Mouse (Mus musculus): ENCODE results near the gene Slc9a9.

Gene Slc9a9

DNA sequence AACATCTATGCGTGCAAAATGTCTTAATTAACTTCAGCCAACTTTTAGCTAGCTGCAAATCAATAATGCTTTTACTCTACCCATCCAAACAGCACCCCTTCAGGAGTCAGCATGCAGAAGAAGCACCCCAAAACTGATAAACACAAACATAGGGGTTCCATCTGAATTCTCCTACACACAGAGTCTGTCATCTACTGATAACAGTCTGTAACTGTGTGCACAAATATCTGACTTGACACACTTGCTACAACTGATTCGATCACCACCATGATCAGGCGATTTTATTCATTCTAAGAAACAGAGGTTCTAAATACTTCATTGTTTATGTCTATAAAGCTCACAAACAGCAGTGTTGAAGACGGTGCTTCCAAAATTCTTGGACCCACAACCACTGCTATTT, 171.3 kb downstream of the Slc9a9 start:
- no peak for DNase-seq

GRCm38 (mm10) chr9:94844176-94844575, 174.5 kb downstream of the Slc9a9 start:
- no peak for DNase-seq

GRCm38 (mm10) chr9:94847624-94848023, 177.9 kb downstream of the Slc9a9 start:
- no peak for DNase-seq

GRCm38 (mm10) chr9:94851550-94851949, 181.8 kb downstream of the Slc9a9 start:
- DNase-seq, result no peak

GRCm38 (mm10) chr9:94856093-94856492, 186.4 kb downstream of the Slc9a9 start:
- DNase-seq, result no peak

- no peak for DNase-seq
These were observed 198.8 kb downstream of the Slc9a9 start for GRCm38 (mm10) chr9:94868557-94868956.

GRCm38 (mm10) chr9:94869023-94869799, 199.5 kb downstream of the Slc9a9 start:
- DNase-seq, result no peak

DNA sequence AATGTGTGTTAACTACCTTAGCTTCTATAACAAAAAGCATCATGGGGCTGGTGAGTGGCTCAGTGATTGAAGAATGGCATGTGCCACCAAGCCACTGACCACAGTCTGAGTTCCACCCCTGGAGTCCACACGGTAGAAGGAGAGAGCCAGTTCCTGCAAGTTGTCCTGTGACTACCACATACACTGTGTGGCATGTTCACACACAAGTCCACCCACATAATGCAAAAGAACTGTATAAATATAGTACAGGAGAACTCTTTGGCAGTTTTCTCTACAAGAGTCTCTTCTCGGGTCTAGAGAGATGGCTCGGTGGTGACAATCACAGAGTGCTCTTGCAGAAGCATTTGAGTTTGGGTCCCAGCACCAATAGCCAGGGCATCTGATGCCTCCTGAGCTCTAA, 212.8 kb downstream of the Slc9a9 start:
- no peak for DNase-seq

- DNase-seq, result no peak
These were observed 213.7 kb downstream of the Slc9a9 start for GRCm38 (mm10) chr9:94883435-94883834.

GRCm38 (mm10) chr9:94885151-94885550, 215.4 kb downstream of the Slc9a9 start:
- DNase-seq, result no peak

DNA sequence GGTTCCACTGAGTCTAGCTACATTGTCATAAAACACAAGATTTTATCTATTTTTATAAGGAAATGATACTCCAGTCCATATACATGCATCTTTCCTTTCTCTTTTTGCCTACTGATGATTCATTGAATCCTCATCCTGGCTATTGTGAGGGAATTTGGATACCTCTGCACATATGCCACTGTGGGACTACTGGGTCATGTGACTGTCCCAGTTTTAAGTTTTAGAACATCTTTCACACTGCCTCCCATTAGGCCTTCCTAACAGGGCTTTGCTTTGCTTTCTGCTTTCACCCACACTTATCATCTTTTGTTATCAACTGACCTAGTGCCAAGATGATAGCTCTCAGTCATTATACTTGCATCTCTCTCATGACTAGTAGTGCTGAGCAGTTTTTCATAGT, 219.9 kb downstream of the Slc9a9 start:
- no peak for DNase-seq

DNA sequence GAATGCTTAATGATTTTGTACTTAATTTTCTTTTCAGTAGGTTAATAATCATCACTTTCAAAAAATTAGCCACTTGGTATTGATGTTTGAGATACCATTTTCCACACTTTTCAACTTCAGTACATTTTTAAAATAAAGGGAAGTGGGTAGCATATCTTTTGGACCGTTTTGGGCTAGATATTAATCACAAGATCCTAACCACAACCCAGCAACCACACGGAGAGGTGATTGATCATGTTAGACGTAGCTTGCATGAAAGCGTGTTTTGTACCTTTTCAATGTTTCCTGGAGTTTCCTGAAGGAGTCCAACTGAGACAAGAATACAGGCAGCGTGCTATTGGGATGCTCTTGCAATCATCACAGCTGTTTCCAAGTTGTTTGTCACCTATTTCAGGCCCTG, 226.2 kb downstream of the Slc9a9 start:
- no peak for DNase-seq

DNA sequence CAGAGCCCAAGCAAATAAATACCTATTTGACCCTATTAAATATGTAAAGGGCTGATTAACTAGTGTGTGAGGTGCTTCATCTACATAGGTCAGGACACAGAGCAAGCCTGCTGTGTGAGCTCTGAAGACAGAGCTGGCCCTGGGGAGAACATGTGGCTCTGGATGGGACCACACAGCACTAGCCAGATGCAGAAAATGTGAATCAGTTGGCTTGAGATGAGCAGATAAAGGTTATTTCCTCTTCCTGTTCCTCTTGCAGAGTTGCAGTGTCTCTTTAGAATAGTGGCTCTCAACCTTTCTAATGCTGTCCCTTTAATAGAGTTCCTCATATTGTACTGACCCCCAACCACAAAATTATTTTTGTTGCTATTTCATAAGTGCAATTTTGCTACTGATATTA, 234.5 kb downstream of the Slc9a9 start:
- no peak for DNase-seq

GRCm38 (mm10) chr9:94907020-94907610, 237.4 kb downstream of the Slc9a9 start:
- peak; percentile 50 for DNase-seq

- DNase-seq, result no peak
These were observed 242.4 kb downstream of the Slc9a9 start for GRCm38 (mm10) chr9:94912071-94912470.

DNA sequence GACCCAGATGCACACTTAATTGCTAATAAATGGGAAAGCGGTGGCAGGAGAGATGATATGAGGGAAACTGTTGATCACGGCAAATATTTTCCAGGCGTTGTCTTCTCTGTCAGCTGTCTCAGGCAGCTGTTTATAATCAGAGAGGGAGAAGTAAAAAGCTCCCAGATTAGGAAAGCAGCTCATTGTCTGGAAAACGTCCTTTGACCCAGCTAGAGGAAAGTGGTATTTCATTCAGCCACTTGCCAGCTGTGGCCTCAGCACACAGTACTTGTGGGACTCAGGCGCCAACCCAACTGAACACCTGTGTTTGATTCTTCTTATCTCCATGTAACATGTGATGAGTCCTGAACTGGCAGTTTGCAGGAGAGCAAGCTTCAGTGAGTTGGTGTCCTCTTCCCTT, 252.4 kb downstream of the Slc9a9 start:
- no peak for DNase-seq

DNA sequence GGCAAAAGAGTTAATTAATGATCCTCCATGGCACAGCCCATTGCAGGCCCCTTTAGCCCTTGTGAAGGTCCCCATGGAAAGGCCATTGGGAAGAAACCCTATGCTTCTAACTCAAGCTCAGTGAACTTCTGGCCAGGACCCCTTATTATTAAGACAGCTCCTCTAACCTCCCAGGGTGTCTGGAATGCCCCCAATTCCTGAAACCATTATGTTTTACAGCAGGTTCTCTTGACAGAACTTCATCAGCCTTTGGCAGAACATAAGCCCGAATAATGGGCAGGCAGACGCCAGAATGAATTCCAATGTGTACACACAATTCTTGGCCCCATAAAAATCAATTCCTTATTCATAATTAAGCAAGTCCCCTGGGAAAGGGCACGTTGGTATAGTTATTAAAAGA, 256.1 kb downstream of the Slc9a9 start:
- DNase-seq, result no peak

DNA sequence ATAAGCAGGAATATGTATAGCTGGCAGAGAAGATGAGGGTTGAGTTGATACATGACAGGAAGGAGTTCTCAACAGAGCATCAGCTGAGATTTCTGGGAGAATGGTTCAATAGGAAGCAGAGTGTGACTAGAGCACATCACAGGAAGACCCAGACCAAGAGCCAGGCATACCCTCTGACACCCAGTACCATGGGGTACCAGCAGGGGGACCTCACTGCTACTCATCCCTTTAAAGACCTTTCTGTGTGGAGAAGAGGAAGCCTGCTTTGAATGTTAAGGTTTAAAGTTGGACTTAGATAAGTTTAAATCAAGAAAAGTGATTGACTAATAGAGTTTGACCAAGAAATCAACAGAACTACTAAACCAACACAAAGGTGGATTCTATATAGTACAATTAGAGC, 257.4 kb downstream of the Slc9a9 start:
- no peak for DNase-seq

DNA sequence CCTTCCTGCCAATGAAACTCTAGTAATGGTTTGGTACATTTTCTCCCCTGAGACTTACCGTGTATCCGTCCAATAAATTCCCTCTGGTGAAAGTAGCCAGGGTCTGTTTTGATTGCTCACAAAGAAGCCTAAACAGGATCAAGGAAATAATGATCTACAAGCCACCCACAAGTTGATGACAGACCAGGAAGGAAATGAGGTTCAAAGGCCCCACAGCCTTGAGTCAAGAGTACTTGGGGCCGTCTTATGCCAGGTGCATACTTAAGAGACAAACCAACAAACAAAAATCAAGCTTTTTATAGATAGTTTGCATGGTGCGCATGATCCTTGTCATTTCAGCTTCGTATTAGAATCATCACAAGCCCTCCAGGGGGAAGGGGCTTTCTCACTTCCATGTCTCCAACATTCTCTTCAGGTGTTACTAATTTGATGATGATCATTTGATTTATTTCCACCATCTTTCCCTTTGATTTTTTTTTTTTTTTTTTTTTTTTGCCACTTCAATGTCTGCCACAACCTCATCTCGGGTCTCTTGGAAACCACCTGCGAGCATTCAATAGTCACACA, 275.9 kb downstream of the Slc9a9 start:
- no peak for DNase-seq

DNA sequence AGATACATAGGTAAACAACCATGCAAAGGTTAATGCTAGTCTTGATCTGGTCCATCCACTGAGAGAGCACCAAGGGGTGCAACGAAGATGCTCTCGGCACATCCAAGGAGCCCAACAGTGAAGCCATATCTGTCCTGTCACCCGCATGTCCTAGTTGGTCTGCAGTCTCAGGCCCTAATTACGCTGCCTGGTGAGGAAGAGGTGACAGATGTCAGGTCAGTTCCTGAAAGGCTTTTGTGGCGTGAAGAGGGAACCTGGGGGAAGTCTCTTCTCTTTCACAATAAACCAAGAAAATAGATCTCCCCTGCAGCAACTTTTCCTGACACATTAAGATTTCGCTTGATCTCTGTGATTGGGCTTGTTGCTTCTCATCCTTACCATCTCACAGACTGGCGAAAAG, 277.5 kb downstream of the Slc9a9 start:
- no peak for DNase-seq

GRCm38 (mm10) chr9:94950676-94951075, 281.0 kb downstream of the Slc9a9 start:
- no peak for DNase-seq

DNA sequence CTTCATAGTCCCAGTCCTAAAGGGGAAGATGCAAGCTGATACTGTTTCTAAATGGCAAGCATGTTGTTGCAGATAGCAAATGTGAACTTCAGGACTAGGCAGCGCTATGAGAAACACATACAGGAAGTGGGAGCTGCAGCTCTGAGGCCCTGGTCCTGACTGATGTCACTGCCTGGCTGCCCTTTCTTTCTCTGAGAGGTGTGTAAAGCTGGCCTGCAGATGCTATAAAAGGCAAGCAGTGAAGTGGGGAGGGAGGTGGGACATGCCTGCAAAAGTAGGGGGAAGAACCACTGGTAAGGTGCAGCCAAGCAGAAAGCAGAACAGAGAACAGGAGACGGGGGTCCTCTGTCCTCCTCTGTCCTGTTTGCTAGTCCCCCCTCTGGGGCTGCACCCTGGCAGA, 285.9 kb downstream of the Slc9a9 start:
- DNase-seq, result no peak

DNA sequence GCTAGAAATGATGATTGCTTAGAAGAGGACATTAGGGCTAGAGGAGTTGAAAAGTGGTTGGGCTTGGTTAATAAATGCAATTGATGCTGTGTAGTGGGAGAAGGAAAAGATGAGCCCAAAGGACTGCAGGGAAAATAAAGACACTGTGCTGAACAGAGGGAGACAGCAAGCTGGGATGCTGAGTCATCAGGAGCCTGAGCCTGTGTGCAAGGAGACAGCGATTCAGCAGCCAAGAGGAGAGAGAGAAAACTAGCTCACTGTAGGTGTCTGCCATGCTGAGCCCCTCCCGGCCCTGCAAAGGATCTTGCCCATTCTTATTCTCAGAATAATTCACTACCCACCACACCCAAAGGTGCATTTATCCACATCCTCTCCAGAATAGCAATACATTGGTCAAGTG, 288.7 kb downstream of the Slc9a9 start:
- DNase-seq, result no peak

- no peak for DNase-seq
These were observed 298.9 kb downstream of the Slc9a9 start for GRCm38 (mm10) chr9:94968596-94969120.
